Mouse (Mus musculus) stomach, adult 2 months (tissue): ENCODE data around the gene Pcgf3. TPM values are rescaled to one million over a fixed set of nuclear protein-coding genes. Genes with fewer than 3 reads are reported as not detected.

Experiments
- polyA plus RNA-seq: library from polyadenylated mRNA; depleted of rRNA; stranded (reverse); fragments of >200 nt; gene quantifications from 2 replicates; pipeline ENCODE4 v1.2.3, GENCODE M21; 2012; rRNA removed

Pcgf3 gene
- 4.5 and 6.3 TPM in 2 replicates for polyA plus RNA-seq

GRCm38 (mm10) chr5:108461082-108462065 lies at the start of gene Pcgf3:
Pcgf3 (plus strand) TSS chr5:108461232.

DNA sequence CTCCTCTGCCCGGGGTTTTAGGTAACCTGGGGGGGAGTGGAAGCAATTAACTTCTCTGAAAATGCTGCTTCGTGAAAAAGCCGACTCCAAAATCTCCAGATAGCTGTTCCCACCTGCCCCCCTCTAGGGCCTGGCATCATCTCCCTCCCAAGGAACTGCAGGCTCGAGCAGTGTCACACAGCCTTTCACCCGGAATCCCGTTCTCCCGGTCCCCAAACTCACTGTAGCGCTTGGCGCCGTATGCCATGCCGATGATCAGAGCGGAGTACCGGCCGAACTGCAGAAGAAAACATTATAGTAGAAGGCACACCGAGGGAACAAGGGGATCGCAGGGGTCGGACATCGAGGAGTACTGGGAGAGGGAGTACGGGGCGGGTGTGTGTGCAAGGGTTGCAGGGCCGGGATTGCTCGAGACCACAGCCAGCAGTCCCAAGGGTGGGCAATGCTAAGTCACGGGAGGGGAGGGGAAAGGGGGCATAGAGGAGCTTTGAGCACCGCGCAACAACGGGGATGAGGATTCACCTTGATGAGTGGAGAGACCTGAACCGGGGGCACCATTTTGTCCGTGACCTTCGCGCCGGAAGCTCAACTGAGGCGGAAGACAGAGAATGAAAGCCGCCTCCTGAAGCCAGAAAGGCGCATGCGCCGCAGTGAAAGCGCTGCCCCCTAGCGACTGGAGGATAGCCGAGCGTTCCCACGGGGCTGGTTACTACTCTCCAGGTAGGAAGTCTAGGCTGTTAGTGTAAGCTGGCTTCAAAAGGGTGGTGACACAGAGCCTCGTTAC lies 27.0 kb upstream of the Pcgf3 start, which contains the start of gene Atp5k:
TSS of gene Atp5k (minus strand) at position 645 of the 784 bp plus-strand sequence.

DNA sequence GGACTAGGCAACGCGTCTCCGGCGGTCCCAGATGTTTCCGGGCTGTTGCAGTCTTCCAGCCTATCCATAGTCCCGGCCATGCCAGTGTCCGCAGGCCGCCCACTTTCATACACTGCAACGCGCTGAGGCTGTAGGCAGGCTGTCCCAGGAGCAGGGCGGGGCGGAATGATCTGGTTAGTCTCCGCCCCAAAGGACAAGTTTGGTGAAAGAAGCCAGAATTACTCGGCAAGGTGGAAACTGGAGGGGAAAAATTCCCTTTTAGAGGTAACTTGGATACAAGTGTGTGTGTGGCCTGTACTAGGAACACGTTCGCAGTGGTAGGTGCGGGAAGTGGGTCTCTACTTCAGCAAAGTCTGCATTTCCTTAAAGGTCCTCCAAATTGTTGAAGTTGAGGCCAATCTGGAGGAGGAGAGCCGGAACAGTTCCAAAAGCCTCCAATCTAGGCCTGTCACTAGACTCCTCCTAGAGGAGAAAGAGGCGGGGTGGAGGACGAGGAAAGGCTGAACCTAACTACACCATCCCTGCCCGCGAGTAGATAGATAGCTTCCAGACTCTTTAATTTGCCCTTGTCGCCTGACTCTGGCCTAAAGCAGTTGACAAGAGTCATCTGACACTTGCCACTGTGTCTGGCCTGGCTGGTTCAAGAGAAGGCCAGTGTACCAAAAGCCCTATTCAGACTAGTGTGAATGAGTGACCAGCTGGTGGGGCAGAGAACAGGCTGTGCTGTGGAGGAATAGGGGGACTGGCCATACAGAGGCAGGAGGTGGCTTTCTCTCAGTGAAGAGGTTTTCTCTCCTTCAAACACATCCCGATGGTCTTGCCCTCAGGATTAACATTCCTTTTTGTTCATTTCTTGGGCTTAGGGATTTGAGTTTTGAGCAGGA lies 12.0 kb upstream of the Pcgf3 start, which contains the start of gene Mfsd7a:
TSS of gene Mfsd7a (minus strand) at position 107 of the 884 bp plus-strand sequence.

GRCm38 (mm10) chr5:108549489-108550206 lies 88.6 kb downstream of the Pcgf3 start, which contains the start of gene Cplx1:
Cplx1 (minus strand) TSS chr5:108550024.

Other genes starting within 250 kb of the Pcgf3 start
- gene Dr1, start 192.3 kb upstream of the Pcgf3 start, polyA plus RNA-seq: 7.7 and 9.8 TPM in 2 replicates
- gene Pigg, start 148.6 kb upstream of the Pcgf3 start, polyA plus RNA-seq: 2.2 and 2.9 TPM in 2 replicates
- gene Gm42517, start 93.3 kb upstream of the Pcgf3 start, polyA plus RNA-seq: 0.87 and 1.1 TPM in 2 replicates
- not detected in 2 replicates for gene Pde6b, start 72.8 kb upstream of the Pcgf3 start, polyA plus RNA-seq
- 23.2 and 25.8 TPM in 2 replicates for gene Atp5k, start 26.8 kb upstream of the Pcgf3 start, polyA plus RNA-seq
- 14.7 and 20.7 TPM in 2 replicates for gene Mfsd7a, start 12.3 kb upstream of the Pcgf3 start, polyA plus RNA-seq
- gene Cplx1, start 88.8 kb downstream of the Pcgf3 start, polyA plus RNA-seq: 0.22 and 0.42 TPM in 2 replicates
- 48.0 and 52.9 TPM in 2 replicates for gene Gak, start 168.5 kb downstream of the Pcgf3 start, polyA plus RNA-seq
- gene Tmem175, start 168.5 kb downstream of the Pcgf3 start, polyA plus RNA-seq: 19.2 and 21.3 TPM in 2 replicates
- 10.5 and 10.8 TPM in 2 replicates for gene Idua, start 199.1 kb downstream of the Pcgf3 start, polyA plus RNA-seq
- 5.6 TPM in 2 replicates for gene Dgkq, start 208.4 kb downstream of the Pcgf3 start, polyA plus RNA-seq
- gene Slc26a1, start 214.3 kb downstream of the Pcgf3 start, polyA plus RNA-seq: 0.05 TPM in 1 of 2 replicates, not detected in the other
- gene Fgfrl1, start 231.2 kb downstream of the Pcgf3 start, polyA plus RNA-seq: 24.7 and 26.5 TPM in 2 replicates